Mouse (Mus musculus): Measurements from ENCODE around the gene Gm8232. TPM values are rescaled to one million over a fixed set of nuclear protein-coding genes. Genes with fewer than 3 reads are reported as not detected.

Gene Gm8232
- polyA plus RNA-seq (2015; fragmentation: Nextera tagmentation; extraction: Ambion mirVana) = not detected in 2 replicates

DNA sequence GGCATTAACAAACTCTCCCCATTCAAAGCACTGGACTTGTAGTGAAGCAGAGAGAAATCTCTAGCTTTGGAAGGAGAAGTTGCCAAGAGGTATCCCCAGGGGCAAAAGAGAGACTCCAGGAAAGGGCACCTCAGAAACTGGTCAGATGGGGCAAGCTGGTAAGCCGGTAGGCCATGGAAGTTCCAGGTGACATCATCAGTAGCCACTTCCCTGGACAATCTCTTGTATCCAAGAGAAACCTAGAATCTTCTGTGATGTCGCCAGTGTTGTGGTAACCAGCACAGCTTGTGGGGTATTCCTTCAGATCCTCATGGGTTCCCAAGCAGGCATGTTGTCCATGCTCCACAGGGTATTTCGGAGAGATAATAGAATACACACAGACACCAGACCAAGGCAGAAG, at the start of gene Gm8232:
Gene Gm8232 (plus strand): TSS at position 301 of the 400 bp plus-strand sequence.

DNA sequence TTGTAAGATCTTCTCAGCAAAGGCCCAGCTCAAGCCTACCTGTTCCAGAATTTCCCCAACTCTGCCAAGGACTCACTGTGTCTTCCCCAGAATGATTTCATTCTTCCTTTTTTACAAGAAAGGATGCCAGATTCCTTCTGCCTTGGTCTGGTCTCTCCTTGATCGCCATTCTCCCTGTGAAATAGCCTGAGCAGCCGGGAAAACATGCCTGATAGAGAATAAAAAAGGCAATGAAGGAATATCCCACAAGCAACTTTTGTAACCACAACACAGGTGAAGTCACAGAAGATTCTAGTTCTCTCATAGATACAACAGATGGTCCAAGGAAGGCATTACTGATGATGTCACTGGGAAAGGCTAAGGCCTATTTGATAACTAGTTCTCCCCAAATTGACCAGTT, 22.8 kb upstream of the Gm8232 start, which contains the start of gene Gm3371:
Gene Gm3371 (minus strand): TSS at position 101 of the 400 bp plus-strand sequence.

Other genes with a start within 250 kb of the Gm8232 start
- gene Gm8212, start 236.0 kb upstream of the Gm8232 start, polyA plus RNA-seq (2015; fragmentation: Nextera tagmentation; extraction: Ambion mirVana) = not detected in 2 replicates
- gene 4930503E14Rik, start 220.4 kb upstream of the Gm8232 start, polyA plus RNA-seq (2015; fragmentation: Nextera tagmentation; extraction: Ambion mirVana) = not detected in 2 replicates
- not detected in 2 replicates for gene Gm8220, start 148.1 kb upstream of the Gm8232 start, polyA plus RNA-seq (2015; fragmentation: Nextera tagmentation; extraction: Ambion mirVana)
- gene Gm5930, start 95.1 kb upstream of the Gm8232 start, polyA plus RNA-seq (2015; fragmentation: Nextera tagmentation; extraction: Ambion mirVana) = not detected in 2 replicates
- gene Gm8229, start 68.3 kb upstream of the Gm8232 start, polyA plus RNA-seq (2015; fragmentation: Nextera tagmentation; extraction: Ambion mirVana) = not detected in 2 replicates
- gene Gm3371, start 22.9 kb upstream of the Gm8232 start, polyA plus RNA-seq (2015; fragmentation: Nextera tagmentation; extraction: Ambion mirVana) = not detected in 2 replicates
- gene BC061237, start 58.8 kb downstream of the Gm8232 start, polyA plus RNA-seq (2015; fragmentation: Nextera tagmentation; extraction: Ambion mirVana) = not detected in 2 replicates
- not detected in 2 replicates for gene Gm17093, start 84.6 kb downstream of the Gm8232 start, polyA plus RNA-seq (2015; fragmentation: Nextera tagmentation; extraction: Ambion mirVana)
- not detected in 2 replicates for gene Gm8247, start 149.5 kb downstream of the Gm8232 start, polyA plus RNA-seq (2015; fragmentation: Nextera tagmentation; extraction: Ambion mirVana)
- gene Gm5624, start 194.3 kb downstream of the Gm8232 start, polyA plus RNA-seq (2015; fragmentation: Nextera tagmentation; extraction: Ambion mirVana) = not detected in 2 replicates

Measured in skeletal muscle tissue, postnatal 0 days (tissue).